Mouse (Mus musculus) gastrocnemius, postnatal 10 days (tissue): ENCODE measurements around the gene Ptk7. TPM values are rescaled to one million over a fixed set of nuclear protein-coding genes. Genes with fewer than 3 reads are reported as not detected.

Experiments used
- DNase-seq: peaks from one replicate; pipeline ENCODE4 v3.0.0; 2021; ENCODE audit warnings: mixed read lengths
- total RNA-seq, 2 experiments: library from RNA; stranded (reverse); gene quantifications; 2 replicates each; pipeline ENCODE4 v1.2.3; 2021

Ptk7 gene
- total RNA-seq, 2 experiments from 2014 or later, result 12.6 to 19.3 TPM

- DNase-seq, result peak; percentile 60
Measured at GRCm38 (mm10) chr17:46644916-46645475, 15.7 kb upstream of the Ptk7 start.

- DNase-seq, result no peak
Measured at GRCm38 (mm10) chr17:46644152-46644805, 15.0 kb upstream of the Ptk7 start.

- DNase-seq, result no peak
Measured at GRCm38 (mm10) chr17:46642060-46642459, 12.8 kb upstream of the Ptk7 start.

GRCm38 (mm10) chr17:46639929-46640328 lies 10.6 kb upstream of the Ptk7 start:
- no peak for DNase-seq

- DNase-seq, result peak; percentile 70
Measured at GRCm38 (mm10) chr17:46636831-46637523, 7.7 kb upstream of the Ptk7 start.

- peak; percentile 31 for DNase-seq
Measured at GRCm38 (mm10) chr17:46629685-46630441, 559 bp upstream of the Ptk7 start.

GRCm38 (mm10) chr17:46628471-46628790 lies 873 bp downstream of the Ptk7 start:
- DNase-seq, result no peak

- no peak for DNase-seq
Measured at GRCm38 (mm10) chr17:46627409-46627808, 1.9 kb downstream of the Ptk7 start.

GRCm38 (mm10) chr17:46624598-46624997 lies 4.7 kb downstream of the Ptk7 start:
- peak; percentile 29 for DNase-seq

GRCm38 (mm10) chr17:46623819-46624557 lies 5.3 kb downstream of the Ptk7 start:
- no peak for DNase-seq

GRCm38 (mm10) chr17:46622269-46622668 lies 7.0 kb downstream of the Ptk7 start:
- DNase-seq, result no peak

- DNase-seq, result peak; percentile 53
Measured at GRCm38 (mm10) chr17:46621324-46621723, 8.0 kb downstream of the Ptk7 start.

- no peak for DNase-seq
Measured at GRCm38 (mm10) chr17:46619683-46620357, 9.5 kb downstream of the Ptk7 start.

- DNase-seq, result no peak
Measured at GRCm38 (mm10) chr17:46618769-46619682, 10.3 kb downstream of the Ptk7 start.

- DNase-seq, result no peak
Measured at GRCm38 (mm10) chr17:46618394-46618768, 10.9 kb downstream of the Ptk7 start.

GRCm38 (mm10) chr17:46617799-46618198 lies 11.5 kb downstream of the Ptk7 start:
- no peak for DNase-seq

GRCm38 (mm10) chr17:46613229-46613628 lies 16.1 kb downstream of the Ptk7 start:
- DNase-seq, result no peak

- DNase-seq, result no peak
Measured at GRCm38 (mm10) chr17:46612820-46613219, 16.5 kb downstream of the Ptk7 start.

GRCm38 (mm10) chr17:46612189-46612588 lies 17.1 kb downstream of the Ptk7 start:
- no peak for DNase-seq

- no peak for DNase-seq
Measured at GRCm38 (mm10) chr17:46611316-46611715, 18.0 kb downstream of the Ptk7 start.
